Mouse (Mus musculus) brain, adult 10 weeks (tissue): ENCODE measurements around the gene Cga. TPM values are rescaled to one million over a fixed set of nuclear protein-coding genes. Genes with fewer than 3 reads are reported as not detected.

Experiments
- polyA plus RNA-seq: library from polyadenylated mRNA; stranded (reverse); fragments of 350-450 nt; fragmentation: Illumina TruSeq; extraction: RNeasy Lipid Tissue Mini Kit (QIAGEN cat#74804); gene quantifications from one replicate; pipeline ENCODE4 v1.2.3, GENCODE M21; 2015; ENCODE audit warnings: low read depth, low replicate concordance

Cga gene
- polyA plus RNA-seq, result not detected

DNA sequence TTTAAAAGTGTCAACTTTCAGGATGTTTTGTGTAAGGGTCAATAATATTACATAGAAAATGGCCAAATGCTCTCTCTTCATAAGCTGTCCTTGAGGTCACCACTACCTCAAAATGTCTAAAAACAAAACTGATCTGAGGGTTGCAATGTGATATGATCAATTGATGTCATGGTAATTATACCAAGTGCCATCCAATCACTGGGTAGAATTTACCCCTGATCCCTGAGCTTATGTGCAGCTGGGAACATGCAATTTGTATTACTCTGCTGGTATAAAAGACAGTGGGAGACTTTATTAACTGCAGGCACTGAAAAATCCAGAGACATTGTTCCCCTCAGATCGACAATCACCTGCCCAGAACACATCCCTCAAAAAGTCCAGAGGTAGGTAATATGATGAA lies at the start of gene Cga:
TSS of gene Cga (plus strand) at position 301 of the 400 bp plus-strand sequence.

DNA sequence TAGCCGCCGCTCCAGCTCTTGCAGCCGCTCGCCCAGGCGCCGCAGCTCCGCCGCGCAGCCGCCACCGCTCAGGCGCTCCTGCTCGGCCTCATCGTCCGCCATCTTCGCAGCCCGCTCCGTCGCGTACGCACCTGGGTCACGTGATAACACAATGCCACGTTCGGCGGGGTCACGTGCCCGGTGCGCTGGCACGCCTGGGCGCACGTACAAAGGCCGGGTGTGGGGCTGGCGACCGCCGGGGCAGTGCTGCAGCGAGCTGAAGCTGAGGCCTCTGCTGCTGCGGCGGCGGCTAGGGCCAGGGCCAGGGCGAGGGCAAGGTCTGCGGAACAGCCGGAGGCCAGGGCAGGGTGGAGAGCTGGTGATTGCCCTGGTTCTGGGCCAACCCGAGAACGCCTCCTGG lies 10.8 kb upstream of the Cga start, which contains the start of gene Zfp292:
TSS of gene Zfp292 (minus strand) at position 143 of the 400 bp plus-strand sequence.

Other genes with a start within 250 kb of the Cga start
- gene Slc35a1, start 206.3 kb upstream of the Cga start, polyA plus RNA-seq, result 25.2 TPM
- 4.6 TPM for gene Cfap206, start 163.6 kb upstream of the Cga start, polyA plus RNA-seq
- gene Gm136, start 137.5 kb upstream of the Cga start, polyA plus RNA-seq, result not detected
- gene Smim8, start 115.4 kb upstream of the Cga start, polyA plus RNA-seq, result 42.5 TPM
- 10.1 TPM for gene Zfp292, start 10.8 kb upstream of the Cga start, polyA plus RNA-seq